Mouse (Mus musculus) bone marrow, adult 2 months (tissue): ENCODE measurements around the gene Akap9. TPM values are rescaled to one million over a fixed set of nuclear protein-coding genes. Genes with fewer than 3 reads are reported as not detected.

ENCODE experiments used
- H3K27ac ChIP-seq: fragments of 200-500 bp; 2 replicates; pipeline ENCODE4 v1.5.1; 2012; ENCODE audit warnings: low read depth, mild to moderate bottlenecking, control low read depth, inconsistent platforms, low read length; ENCODE audit not compliant: control insufficient read depth, poor library complexity, insufficient read depth
- H3K4me1 ChIP-seq: fragments of 200-500 bp; 2 replicates; pipeline ENCODE4 v1.6.1; 2011; ENCODE audit warnings: low read length; ENCODE audit not compliant: control insufficient read depth, insufficient read depth
- H3K4me3 ChIP-seq: fragments of 200-500 bp; replicated peaks from 2 replicates; pipeline ENCODE3; 2011; ENCODE audit warnings: mild to moderate bottlenecking, low read depth, low read length, control low read depth; ENCODE audit not compliant: control insufficient read depth
- CTCF ChIP-seq: fragments of 200-500 bp; IDR thresholded peaks from 2 replicates; pipeline ENCODE4 v1.5.1; 2011; ENCODE audit warnings: low read length, control low read depth; ENCODE audit not compliant: control insufficient read depth, insufficient read depth
- POLR2A ChIP-seq: fragments of 200-500 bp; IDR thresholded peaks from 2 replicates; pipeline ENCODE4 v1.6.1; 2011; ENCODE audit warnings: low read depth, mild to moderate bottlenecking, control low read depth, low read length, borderline replicate concordance; ENCODE audit not compliant: control insufficient read depth
- WGBS: fragments of 180-500 bp; shearing (Covaris S2); methylation state at CpG from one replicate; pipeline ENCODE4 v1.1.7; 2018; 5-methylcytosine and 5-hydroxymethylcytosine counted together
- polyA plus RNA-seq: library from polyadenylated mRNA; stranded (reverse); fragments of >200 nt; gene quantifications from 2 replicates; pipeline ENCODE4 v1.2.4, GENCODE M21; 2011; ENCODE audit warnings: low replicate concordance; ENCODE audit not compliant: missing spikeins, insufficient read depth, insufficient read length

The Akap9 gene
- polyA plus RNA-seq, 1 experiment, result 12.5 TPM

DNA sequence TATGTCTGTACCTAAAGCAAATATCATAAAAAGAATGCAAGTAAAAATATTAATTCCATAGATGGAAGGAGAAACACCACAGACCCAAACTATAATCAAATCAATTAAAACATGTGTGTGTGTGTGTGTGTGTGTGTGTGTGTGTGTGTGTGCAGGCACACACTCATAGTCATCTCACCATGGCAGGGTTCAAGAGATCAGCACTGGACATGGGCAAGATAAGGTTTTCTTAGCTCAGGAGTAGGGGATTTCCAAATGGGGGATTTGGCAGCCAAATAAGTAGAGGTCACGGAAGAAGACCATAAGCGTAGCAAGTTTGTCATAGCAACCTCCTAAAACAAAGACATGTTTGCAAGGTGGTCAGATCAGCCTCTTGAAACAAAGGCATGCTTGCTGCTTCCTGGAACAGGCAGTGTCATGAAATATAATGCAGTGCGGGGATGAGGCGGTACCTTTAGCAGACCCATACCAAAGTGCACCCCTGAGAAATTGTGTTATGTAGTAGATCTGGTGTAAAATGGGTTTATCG, 184.8 kb downstream of the Akap9 start:
- Histone ChIP-seq H3K4me3 (no peak overlapping the region), H3K27ac (no peak overlapping the region), H3K4me1 (no peaks in the 10 kb centered on the region)
- no peak for TF ChIP-seq CTCF
- no peak for TF ChIP-seq POLR2A
- 87% methylated on average over 5 of the region's 5 CpGs for WGBS

Other genes starting within 250 kb of the Akap9 start
- 9.6 and 10.1 TPM in 2 replicates for gene Ankib1, start 125.1 kb upstream of the Akap9 start, polyA plus RNA-seq
- gene Krit1, start 124.9 kb upstream of the Akap9 start, polyA plus RNA-seq, result 21.5 and 32.2 TPM in 2 replicates
- gene Lrrd1, start 82.9 kb upstream of the Akap9 start, polyA plus RNA-seq, result not detected in 2 replicates
- gene Mterf1a, start 34.1 kb upstream of the Akap9 start, polyA plus RNA-seq, result 17.8 and 27.0 TPM in 2 replicates
- 4.1 and 10.9 TPM in 2 replicates for gene Cyp51, start 176.7 kb downstream of the Akap9 start, polyA plus RNA-seq